Mouse (Mus musculus) forebrain, embryonic 15.5 days (tissue): Measurements from ENCODE around the gene Tmem135. TPM values are rescaled to one million over a fixed set of nuclear protein-coding genes. Genes with fewer than 3 reads are reported as not detected.

Source experiments
- ATAC-seq: fragments of 200-750 bp; cut with Nextera tagmentation; replicated peaks from 2 replicates; pipeline ENCODE4 v1.8.0; 2017; ENCODE audit warnings: mild to moderate bottlenecking, moderate TSS enrichment, moderate library complexity
- H3K27ac ChIP-seq: fragments of 300-500 bp; sonication (generic); replicated peaks from 2 replicates; pipeline ENCODE4 v1.5.1; 2015; ENCODE audit warnings: mild to moderate bottlenecking, inconsistent platforms
- H3K27me3 ChIP-seq: fragments of 300-500 bp; sonication (generic); 2 replicates; pipeline ENCODE4 v1.6.1; 2015; ENCODE audit warnings: inconsistent platforms
- H3K36me3 ChIP-seq: fragments of 300-500 bp; sonication (generic); 2 replicates; pipeline ENCODE4 v1.6.1; 2015; ENCODE audit warnings: mild to moderate bottlenecking, inconsistent platforms
- H3K4me1 ChIP-seq: fragments of 300-500 bp; sonication (generic); 2 replicates; pipeline ENCODE4 v1.6.1; 2015; ENCODE audit warnings: inconsistent platforms
- H3K4me2 ChIP-seq: fragments of 300-500 bp; sonication (generic); replicated peaks from 2 replicates; pipeline ENCODE4 v1.6.1; 2015; ENCODE audit warnings: mild to moderate bottlenecking, inconsistent platforms
- H3K4me3 ChIP-seq: fragments of 300-500 bp; sonication (generic); 2 replicates; pipeline ENCODE4 v1.5.1; 2015; ENCODE audit warnings: mild to moderate bottlenecking, inconsistent platforms
- H3K9ac ChIP-seq: fragments of 300-500 bp; sonication (generic); replicated peaks from 2 replicates; pipeline ENCODE4 v1.6.1; 2015; ENCODE audit warnings: mild to moderate bottlenecking, inconsistent platforms
- H3K9me3 ChIP-seq: fragments of 300-500 bp; sonication (generic); 2 replicates; pipeline ENCODE4 v1.6.1; 2016; ENCODE audit warnings: inconsistent platforms
- WGBS: fragments of 180-500 bp; shearing (Covaris S2); methylation state at CpG from one replicate; pipeline ENCODE4 v1.1.7; 2015; ENCODE audit warnings: mixed read lengths; 5-methylcytosine and 5-hydroxymethylcytosine counted together
- polyA plus RNA-seq: library from polyadenylated mRNA; unstranded; fragments of >200 nt; fragmentation: Nextera tagmentation; extraction: Ambion mirVana; gene quantifications from 2 replicates; pipeline ENCODE4 v1.2.1, GENCODE M21; 2015

The Tmem135 gene
- polyA plus RNA-seq, 1 experiment from 2014 or later = 25.4 TPM

DNA sequence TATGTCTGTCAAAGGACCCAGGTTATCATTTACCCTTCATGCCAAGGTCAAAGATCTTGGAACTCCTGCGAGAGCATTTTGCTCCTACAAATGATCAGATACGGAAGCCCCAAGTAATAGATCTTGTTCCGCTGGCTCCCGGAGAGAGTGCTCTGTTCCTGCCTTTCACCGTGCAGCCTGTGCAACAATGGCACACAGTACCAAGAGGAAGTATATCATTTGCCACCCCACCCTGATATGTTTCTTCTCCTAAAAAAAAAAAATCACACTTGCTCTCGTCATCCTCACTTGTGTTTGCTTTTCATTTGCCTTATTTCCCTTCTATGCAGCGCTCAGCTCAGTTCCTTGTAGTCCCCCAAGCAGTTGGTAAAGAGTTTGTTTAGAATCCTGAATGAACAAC is 8.1 kb upstream of the Tmem135 start:
- H3K36me3 ChIP-seq = no peaks in the 10 kb centered on the region
- ATAC-seq = no peak

DNA sequence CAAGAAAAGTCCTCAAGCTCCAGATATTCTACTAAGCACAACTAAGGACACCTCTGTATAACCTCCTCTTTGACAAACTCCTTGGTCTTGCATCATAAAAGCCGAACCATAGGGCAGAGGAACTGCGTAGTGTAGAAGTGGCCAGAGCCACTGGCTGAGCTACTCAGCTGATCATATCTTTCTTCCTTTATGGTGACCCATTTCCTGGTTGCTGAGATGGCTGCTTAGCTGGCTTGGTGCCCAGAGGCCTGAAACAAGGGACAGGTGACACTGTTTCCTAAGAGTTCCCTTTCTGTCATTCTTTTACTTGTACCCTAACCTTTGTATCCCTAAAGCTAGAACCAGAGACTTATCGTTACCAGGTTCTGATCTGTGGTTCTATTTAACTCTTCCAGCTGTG is 7.3 kb upstream of the Tmem135 start:
- WGBS = 92% methylated on average over 3 of the region's 3 CpGs
- no peak overlapping the region for H3K4me3 ChIP-seq
- no peak overlapping the region for H3K9ac ChIP-seq
- H3K27me3 ChIP-seq = no peaks in the 10 kb centered on the region
- H3K4me1 ChIP-seq = no peaks in the 10 kb centered on the region
- H3K4me2 ChIP-seq = no peak overlapping the region
- no peak for ATAC-seq
- H3K27ac ChIP-seq = no peak overlapping the region
- no peaks in the 10 kb centered on the region for H3K36me3 ChIP-seq
- no peaks in the 10 kb centered on the region for H3K9me3 ChIP-seq

More for the DNA sequence above, 8.1 kb upstream of the Tmem135 start:
- Histone ChIP-seq H3K27ac (no peak overlapping the region), H3K4me2 (no peak overlapping the region), H3K9me3 (no peaks in the 10 kb centered on the region), H3K4me1 (no peaks in the 10 kb centered on the region), H3K9ac (no peak overlapping the region), H3K4me3 (no peak overlapping the region), H3K27me3 (no peaks in the 10 kb centered on the region)
- 95% methylated on average over 7 of the region's 7 CpGs for WGBS

DNA sequence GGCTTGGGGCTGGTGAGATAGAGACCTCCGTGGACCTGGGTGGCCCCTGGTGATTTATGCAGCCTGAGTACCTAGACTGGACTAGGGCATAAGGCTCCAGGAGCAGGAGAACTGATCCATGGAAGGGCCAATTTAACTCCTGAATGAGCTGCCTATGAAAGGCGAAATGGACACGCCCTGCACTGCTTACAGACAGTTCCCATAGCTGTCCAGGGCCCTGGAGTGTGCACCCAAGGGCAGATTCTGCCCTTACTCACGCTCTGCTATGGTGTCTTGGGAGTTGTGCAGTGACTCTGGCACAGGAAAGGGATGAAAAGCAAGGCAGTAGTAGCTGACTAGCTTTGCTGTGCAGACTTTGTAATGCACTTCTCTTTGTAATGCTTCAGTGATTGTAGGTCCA is 6.3 kb upstream of the Tmem135 start:
- H3K27ac ChIP-seq = no peak overlapping the region
- H3K4me3 ChIP-seq = no peak overlapping the region
- no peak overlapping the region for H3K9ac ChIP-seq
- ATAC-seq = no peak
- H3K36me3 ChIP-seq = no peaks in the 10 kb centered on the region
- H3K27me3 ChIP-seq = no peaks in the 10 kb centered on the region
- peaks cover under 1% of the 10 kb centered on the region for H3K4me1 ChIP-seq
- WGBS = 80% methylated on average over 4 of the region's 4 CpGs
- no peaks in the 10 kb centered on the region for H3K9me3 ChIP-seq
- H3K4me2 ChIP-seq = no peak overlapping the region

DNA sequence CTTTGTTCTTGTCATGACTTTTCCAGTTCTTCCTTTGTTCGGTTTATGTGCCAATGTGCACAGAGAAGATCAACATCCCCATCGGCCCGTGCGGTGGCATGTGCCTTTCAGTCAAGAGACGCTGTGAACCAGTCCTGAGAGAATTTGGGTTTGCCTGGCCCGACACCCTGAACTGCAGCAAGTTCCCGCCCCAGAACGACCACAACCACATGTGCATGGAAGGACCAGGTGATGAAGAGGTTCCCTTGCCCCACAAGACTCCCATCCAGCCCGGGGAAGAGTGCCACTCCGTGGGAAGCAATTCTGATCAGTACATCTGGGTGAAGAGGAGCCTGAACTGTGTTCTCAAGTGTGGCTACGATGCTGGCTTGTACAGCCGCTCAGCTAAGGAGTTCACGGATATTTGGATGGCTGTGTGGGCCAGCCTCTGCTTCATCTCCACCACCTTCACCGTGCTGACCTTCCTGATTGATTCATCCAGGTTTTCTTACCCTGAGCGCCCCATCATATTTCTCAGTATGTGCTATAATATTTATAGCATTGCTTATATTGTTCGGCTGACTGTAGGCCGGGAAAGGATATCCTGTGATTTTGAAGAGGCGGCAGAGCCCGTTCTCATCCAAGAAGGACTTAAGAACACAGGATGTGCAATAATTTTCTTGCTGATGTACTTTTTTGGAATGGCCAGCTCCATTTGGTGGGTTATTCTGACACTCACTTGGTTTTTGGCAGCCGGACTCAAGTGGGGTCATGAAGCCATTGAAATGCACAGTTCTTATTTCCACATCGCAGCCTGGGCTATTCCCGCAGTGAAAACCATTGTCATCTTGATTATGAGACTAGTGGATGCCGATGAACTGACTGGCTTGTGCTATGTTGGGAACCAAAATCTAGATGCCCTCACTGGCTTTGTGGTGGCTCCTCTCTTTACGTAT is 3.3 kb upstream of the Tmem135 start:
- no peak overlapping the region for H3K9ac ChIP-seq
- no peak for ATAC-seq
- no peaks in the 10 kb centered on the region for H3K36me3 ChIP-seq
- H3K27me3 ChIP-seq = 0 out of 2 replicates have a peak, but pooled peaks cover 10% of the 10 kb centered on the region
- no peak overlapping the region for H3K4me2 ChIP-seq
- H3K4me1 ChIP-seq = peaks cover 14% of the 10 kb centered on the region
- 93% methylated on average over 24 of the region's 24 CpGs for WGBS
- H3K27ac ChIP-seq = no peak overlapping the region
- H3K4me3 ChIP-seq = no peak overlapping the region
- no peaks in the 10 kb centered on the region for H3K9me3 ChIP-seq

DNA sequence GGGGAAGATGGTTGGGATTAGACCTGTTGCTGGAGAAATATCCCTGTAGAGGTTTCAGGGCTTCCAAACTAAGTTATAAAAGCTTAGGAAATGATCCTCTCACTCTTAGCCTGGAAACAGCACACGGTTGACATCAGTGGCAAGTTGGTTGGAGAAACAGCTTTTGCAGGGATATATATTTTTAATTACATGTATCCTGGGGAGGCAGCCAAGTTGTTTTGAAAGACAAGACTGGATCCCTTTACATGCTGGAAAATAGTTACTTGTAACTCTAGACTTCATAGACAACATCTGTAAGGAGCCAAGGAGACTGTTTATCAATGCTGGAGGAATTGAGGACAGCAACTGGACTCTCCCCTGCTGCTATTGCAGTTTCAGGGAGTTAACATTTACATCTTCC is 2.0 kb upstream of the Tmem135 start:
- 41% methylated on average over 1 of the region's 1 CpGs for WGBS
- Histone ChIP-seq H3K27ac (no peak overlapping the region), H3K4me3 (no peak overlapping the region), H3K36me3 (no peaks in the 10 kb centered on the region), H3K27me3 (0 out of 2 replicates have a peak, but pooled peaks cover 15% of the 10 kb centered on the region), H3K9ac (no peak overlapping the region), H3K9me3 (no peaks in the 10 kb centered on the region), H3K4me2 (no peak overlapping the region), H3K4me1 (peaks cover 21% of the 10 kb centered on the region)
- no peak for ATAC-seq

DNA sequence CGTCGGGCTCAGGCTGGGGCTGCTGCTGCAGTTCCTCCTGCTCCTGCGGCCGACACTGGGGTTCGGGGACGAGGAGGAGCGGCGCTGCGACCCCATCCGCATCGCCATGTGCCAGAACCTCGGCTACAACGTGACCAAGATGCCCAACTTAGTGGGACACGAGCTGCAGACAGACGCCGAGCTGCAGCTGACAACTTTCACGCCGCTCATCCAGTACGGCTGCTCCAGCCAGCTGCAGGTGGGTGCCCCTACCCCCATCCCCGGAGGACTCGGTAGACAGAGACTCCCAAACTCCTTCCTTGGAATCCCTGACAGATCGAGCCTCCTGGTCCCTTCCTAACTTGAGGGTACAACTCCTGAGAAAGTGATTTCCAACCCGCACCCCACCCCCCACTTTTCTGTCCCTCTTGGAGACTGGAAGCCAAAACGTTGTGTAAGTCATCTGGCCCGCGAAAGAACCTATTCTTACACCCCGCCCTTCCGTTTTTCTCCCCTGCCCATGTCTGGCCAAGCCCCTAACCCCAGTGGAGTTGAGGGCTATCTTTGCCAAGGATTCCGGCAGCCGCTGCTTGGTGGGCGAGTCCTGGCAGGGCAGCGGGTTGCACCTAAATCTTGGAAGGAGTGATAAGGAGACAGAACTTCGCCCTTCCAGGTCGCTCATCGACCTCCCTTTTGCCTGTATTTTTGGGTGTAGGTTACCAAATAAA is 865 bp upstream of the Tmem135 start:
- Histone ChIP-seq H3K4me2 (peak overlapping the region; percentile 99), H3K27me3 (0 out of 2 replicates have a peak, but pooled peaks cover 15% of the 10 kb centered on the region), H3K9ac (peak overlapping the region; percentile 75), H3K9me3 (no peaks in the 10 kb centered on the region), H3K4me1 (peaks cover 23% of the 10 kb centered on the region), H3K27ac (peak overlapping the region; percentile 44), H3K36me3 (no peaks in the 10 kb centered on the region), H3K4me3 (peak overlapping the region; percentile 80)
- WGBS = 1% methylated on average over 35 of the region's 35 CpGs
- ATAC-seq = no peak

DNA sequence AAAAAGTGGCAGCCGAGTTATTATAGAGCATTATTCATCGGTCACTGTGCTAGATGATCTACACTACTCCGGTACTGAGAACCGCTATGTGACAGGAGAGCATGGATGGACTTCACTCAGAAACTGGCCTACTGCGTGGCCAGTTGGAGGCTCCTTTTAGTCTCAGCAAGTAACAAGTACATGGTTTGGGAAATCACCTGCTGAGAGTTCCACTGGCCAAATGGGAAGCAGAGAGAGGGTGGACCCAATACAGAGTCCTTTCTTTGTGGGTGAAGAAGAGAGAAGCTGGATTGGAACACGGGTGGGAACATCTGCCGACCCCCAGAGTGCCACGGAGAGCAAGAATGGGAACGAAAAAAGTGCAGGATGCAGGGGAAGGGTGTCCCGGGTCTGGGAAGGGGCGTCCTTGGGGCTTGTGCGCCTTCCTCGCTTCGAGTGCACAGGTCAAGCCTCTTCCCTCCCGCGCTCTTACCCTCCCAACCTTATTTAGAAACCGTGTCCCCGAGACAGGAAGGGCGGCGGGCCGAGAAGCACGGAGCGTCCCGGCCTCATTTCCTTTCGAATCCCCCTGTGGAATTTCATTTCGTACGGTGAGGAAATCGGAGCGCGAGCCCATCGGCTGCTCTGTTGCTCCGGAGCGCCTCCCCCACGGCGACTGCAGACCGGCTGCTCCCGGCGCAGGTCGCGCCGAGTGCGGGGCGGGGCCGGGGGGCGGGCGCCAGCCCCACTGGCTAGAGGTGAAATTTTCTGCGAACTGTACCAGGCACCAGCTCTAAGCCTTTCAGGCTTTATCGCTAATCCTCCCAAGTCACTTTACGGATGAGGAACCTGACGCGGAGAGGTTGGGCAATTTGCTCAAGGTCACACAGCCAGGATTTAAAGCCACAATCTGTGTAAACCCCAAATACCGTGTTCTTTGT is 709 bp downstream of the Tmem135 start:
- peaks cover 23% of the 10 kb centered on the region for H3K4me1 ChIP-seq
- no peaks in the 10 kb centered on the region for H3K36me3 ChIP-seq
- H3K4me2 ChIP-seq = peak overlapping the region; percentile 99
- ATAC-seq = peak; percentile 80
- H3K9me3 ChIP-seq = no peaks in the 10 kb centered on the region
- peak overlapping the region; percentile 75 for H3K9ac ChIP-seq
- 0 out of 2 replicates have a peak, but pooled peaks cover 15% of the 10 kb centered on the region for H3K27me3 ChIP-seq
- H3K4me3 ChIP-seq = peak overlapping the region; percentile 80
- H3K27ac ChIP-seq = peak overlapping the region; percentile 70
- 5% methylated on average over 52 of the region's 52 CpGs for WGBS

DNA sequence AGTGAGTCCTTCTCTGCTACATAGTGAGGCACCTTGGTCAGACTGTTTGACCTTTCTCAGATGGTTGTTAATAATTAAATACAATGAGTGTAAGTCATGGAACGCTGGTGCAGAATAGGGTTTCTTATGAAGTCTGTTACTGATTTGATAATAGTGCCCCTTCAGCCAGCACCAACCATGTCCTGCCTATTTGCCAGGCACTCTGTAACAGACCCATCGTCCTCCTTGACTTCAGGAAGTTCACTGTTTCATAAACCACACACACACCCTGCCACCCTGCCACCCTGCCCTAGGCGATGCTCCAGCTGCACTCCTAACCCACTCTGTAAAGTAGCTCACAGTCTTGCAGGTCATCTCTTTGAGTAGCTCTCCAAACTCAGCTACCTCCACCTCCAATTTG is 2.1 kb downstream of the Tmem135 start:
- Histone ChIP-seq H3K36me3 (no peaks in the 10 kb centered on the region), H3K9ac (no peak overlapping the region), H3K9me3 (no peaks in the 10 kb centered on the region), H3K4me1 (peaks cover 23% of the 10 kb centered on the region), H3K4me2 (no peak overlapping the region), H3K4me3 (no peak overlapping the region), H3K27me3 (0 out of 2 replicates have a peak, but pooled peaks cover 15% of the 10 kb centered on the region), H3K27ac (no peak overlapping the region)
- no peak for ATAC-seq
- 84% methylated on average over 3 of the region's 3 CpGs for WGBS

DNA sequence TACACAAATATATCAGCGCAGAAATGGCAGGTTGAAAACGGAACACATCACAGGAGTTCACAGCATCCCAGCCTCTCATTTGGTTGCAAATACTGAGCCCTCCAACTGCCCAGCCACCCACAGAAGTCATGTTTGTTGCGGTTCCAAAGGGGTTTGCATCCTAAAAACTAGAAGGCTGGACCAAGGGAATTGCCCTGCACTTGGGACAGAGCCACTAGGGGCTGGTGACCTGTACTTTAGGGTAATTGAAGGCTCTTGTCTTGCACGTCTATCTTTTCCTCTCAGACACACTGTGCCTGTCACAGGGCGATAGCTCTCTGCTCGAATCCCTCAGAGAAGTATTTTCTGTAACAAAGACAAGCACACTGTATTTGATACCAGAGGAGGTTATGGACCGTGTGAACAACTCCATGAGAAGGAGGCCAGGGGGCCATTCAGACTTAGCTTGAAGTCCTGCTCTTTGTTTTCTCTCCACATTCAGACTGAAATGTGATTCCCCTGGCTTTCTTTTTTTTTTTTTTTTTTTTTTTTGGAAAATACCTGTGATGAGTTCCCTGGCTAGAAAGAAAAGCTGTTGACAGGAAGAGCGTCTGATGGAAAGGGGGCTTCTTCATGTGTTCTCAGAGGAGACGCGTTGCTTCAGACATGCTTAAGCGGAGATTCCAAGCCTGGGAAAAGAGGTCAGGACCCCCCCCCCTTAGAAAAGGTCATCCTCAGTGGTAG is 2.7 kb downstream of the Tmem135 start:
- Histone ChIP-seq H3K27ac (no peak overlapping the region), H3K9me3 (no peaks in the 10 kb centered on the region), H3K4me3 (no peak overlapping the region), H3K36me3 (no peaks in the 10 kb centered on the region), H3K4me2 (no peak overlapping the region), H3K9ac (no peak overlapping the region), H3K4me1 (peaks cover 23% of the 10 kb centered on the region), H3K27me3 (0 out of 2 replicates have a peak, but pooled peaks cover 15% of the 10 kb centered on the region)
- 23% methylated on average over 11 of the region's 11 CpGs for WGBS
- no peak for ATAC-seq

DNA sequence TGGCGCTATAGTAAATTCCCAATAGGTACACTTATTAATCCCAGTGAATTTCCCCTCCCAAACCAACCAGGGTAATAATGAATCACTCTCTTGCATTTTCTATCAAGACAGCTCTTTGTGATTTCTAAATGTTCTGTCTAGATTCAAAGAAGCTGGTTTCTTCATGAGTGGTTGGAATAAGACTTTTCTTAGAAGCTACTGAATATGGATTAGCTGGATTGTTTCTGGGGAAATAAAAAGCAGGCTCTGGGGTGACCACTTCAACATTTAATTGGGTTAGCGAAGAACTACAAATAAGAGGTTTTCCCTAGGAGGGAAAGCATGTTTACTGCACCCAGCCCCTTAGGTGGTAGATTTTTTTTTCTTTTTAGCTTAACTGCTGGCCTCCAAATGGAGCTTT is 3.3 kb downstream of the Tmem135 start:
- WGBS = 15% methylated on average over 2 of the region's 2 CpGs
- ATAC-seq = no peak
- Histone ChIP-seq H3K27ac (no peak overlapping the region), H3K9me3 (no peaks in the 10 kb centered on the region), H3K4me2 (no peak overlapping the region), H3K4me1 (peaks cover 23% of the 10 kb centered on the region), H3K9ac (no peak overlapping the region), H3K36me3 (no peaks in the 10 kb centered on the region), H3K4me3 (no peak overlapping the region), H3K27me3 (0 out of 2 replicates have a peak, but pooled peaks cover 15% of the 10 kb centered on the region)
